In the genomic region with DNA sequence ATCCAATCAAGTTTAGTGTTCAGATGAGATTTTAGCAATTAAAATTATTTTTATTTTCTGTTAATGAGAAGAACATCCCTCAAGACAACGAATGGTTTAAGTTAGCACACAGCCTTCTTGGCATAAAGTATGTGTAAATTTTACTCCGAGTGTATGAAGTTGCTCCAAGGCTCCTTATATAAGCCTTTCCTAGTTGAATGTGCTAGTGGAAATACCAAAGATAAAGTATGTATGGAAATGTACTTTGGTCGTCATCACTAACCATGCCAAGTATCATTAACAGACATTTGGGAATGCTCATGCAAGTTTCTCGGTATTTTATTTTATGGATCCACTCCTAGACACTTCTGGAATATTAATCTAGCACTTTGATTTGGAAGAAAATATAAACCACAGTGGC, we compare ENCODE assay signal across 22 mouse cellular contexts. TPM values are rescaled to one million over a fixed set of nuclear protein-coding genes. Genes with fewer than 3 reads are reported as not detected.
DNase-seq lines count a peak whose midpoint lies in the region; ATAC-seq and TF ChIP-seq lines count a peak whose summit lies in the region.
"Had no signal": no experiment of that assay in that cellular context is flagged by ENCODE, and none has a peak within 500 bp of the region (broad histone marks: within the 10 kb centered on the region; RNA-seq: fewer than 3 reads in every experiment).

No protein-coding gene starts in this region.

- TF ChIP-seq CTCF in heart, postnatal 0 days (IDR thresholded peaks at IDR 0.05; ENCODE audit: low read depth) = no peak

- no peak overlapping the region for H3K9ac ChIP-seq in forebrain, embryonic 14.5 days (ENCODE audit: low read length)
- no peak overlapping the region for H3K9ac ChIP-seq in forebrain, embryonic 13.5 days
- no peak overlapping the region for H3K9ac ChIP-seq in heart, postnatal 0 days (replicated peaks; ENCODE audit: low read depth, low read length)
- no peak overlapping the region for H3K9ac ChIP-seq in heart, embryonic 12.5 days
- no peak overlapping the region for H3K9ac ChIP-seq in limb, embryonic 14.5 days (ENCODE audit: low read depth, low read length, severe bottlenecking)
- H3K9ac ChIP-seq: hindbrain, embryonic 12.5 days; liver, embryonic 15.5 days; lung, embryonic 15.5 days; neural tube, embryonic 12.5 days had no signal

- peak; percentile 1 for DNase-seq in forebrain, embryonic 14.5 days (ENCODE audit: low spot score)
- DNase-seq in heart, postnatal 0 days (ENCODE audit: low spot score) = no peak
- DNase-seq in brain, adult 2 months (ENCODE audit: low read depth, low spot score) = peak; percentile 6
- no peak for DNase-seq in limb, embryonic 14.5 days (ENCODE audit: low spot score)
- no peak for DNase-seq in urinary bladder, postnatal 4 days (ENCODE audit: low spot score in 2 of 2)
- DNase-seq: adrenal gland, postnatal 10 days; cerebellum, adult 8-10 months; kidney, adult 11 months; liver; lung, postnatal 4 days; midbrain, embryonic 14.5 days; spleen, adult 18-20 months; thymus, postnatal 25 days had no signal

- no peaks in the 10 kb centered on the region for H3K27me3 ChIP-seq in forebrain, embryonic 14.5 days (replicated peaks; ENCODE audit: control insufficient read depth, insufficient read depth, low read length)
- no peaks in the 10 kb centered on the region for H3K27me3 ChIP-seq in forebrain, embryonic 13.5 days
- no peaks in the 10 kb centered on the region for H3K27me3 ChIP-seq in heart, postnatal 0 days (ENCODE audit: control insufficient read depth, insufficient read depth, low read length)
- H3K27me3 ChIP-seq in heart, embryonic 12.5 days (replicated peaks) = no peaks in the 10 kb centered on the region
- no peaks in the 10 kb centered on the region for H3K27me3 ChIP-seq in limb, embryonic 14.5 days (ENCODE audit: control insufficient read depth, insufficient read depth, low read length)
- H3K27me3 ChIP-seq: hindbrain, embryonic 12.5 days; liver, embryonic 15.5 days; lung, embryonic 15.5 days; neural tube, embryonic 12.5 days had no signal

- peaks cover 5% of the 10 kb centered on the region; the same call in 1 of the 2 replicates for H3K36me3 ChIP-seq in forebrain, embryonic 14.5 days (ENCODE audit: control insufficient read depth, insufficient read depth, low read length)
- peaks cover 8% of the 10 kb centered on the region; the same call in 1 of the 2 replicates for H3K36me3 ChIP-seq in forebrain, embryonic 13.5 days (ENCODE audit: poor library complexity, severe bottlenecking)
- H3K36me3 ChIP-seq in heart, postnatal 0 days (replicated peaks; ENCODE audit: control insufficient read depth, insufficient read depth, low read length) = no peaks in the 10 kb centered on the region
- H3K36me3 ChIP-seq in heart, embryonic 12.5 days = no peaks in the 10 kb centered on the region
- peaks cover 32% of the 10 kb centered on the region for H3K36me3 ChIP-seq in limb, embryonic 14.5 days (ENCODE audit: control insufficient read depth, insufficient read depth, low read length)
- H3K36me3 ChIP-seq: hindbrain, embryonic 12.5 days; liver, embryonic 15.5 days; lung, embryonic 15.5 days had no signal

- no peak overlapping the region for H3K4me3 ChIP-seq in forebrain, embryonic 14.5 days (ENCODE audit: low read depth, low read length)
- H3K4me3 ChIP-seq in forebrain, embryonic 13.5 days = no peak overlapping the region
- H3K4me3 ChIP-seq in heart, postnatal 0 days (ENCODE audit: low read depth, low read length) = 0 out of 2 replicates have a peak overlapping the region, but pooled peaks have one; percentile 28
- no peak overlapping the region for H3K4me3 ChIP-seq in heart, embryonic 12.5 days
- no peak overlapping the region for H3K4me3 ChIP-seq in limb, embryonic 14.5 days (replicated peaks; ENCODE audit: low read length)
- H3K4me3 ChIP-seq: forebrain, embryonic 10.5 days; hindbrain, embryonic 12.5 days; liver, embryonic 15.5 days; lung, embryonic 15.5 days; neural tube, embryonic 12.5 days had no signal

- TF ChIP-seq POLR2A in limb, embryonic 14.5 days (IDR thresholded peaks at IDR 0.05; ENCODE audit: borderline replicate concordance, extremely low read depth, insufficient read depth, insufficient read length) = no peak

- no peak overlapping the region for H3K27ac ChIP-seq in forebrain, embryonic 14.5 days (ENCODE audit: low read depth, low read length)
- no peak overlapping the region for H3K27ac ChIP-seq in forebrain, embryonic 13.5 days
- no peak overlapping the region for H3K27ac ChIP-seq in heart, postnatal 0 days (ENCODE audit: low read depth)
- H3K27ac ChIP-seq in heart, embryonic 12.5 days (ENCODE audit: poor library complexity, severe bottlenecking) = no peak overlapping the region
- H3K27ac ChIP-seq in limb, embryonic 14.5 days (replicated peaks; ENCODE audit: low read depth, low read length) = no peak overlapping the region
- H3K27ac ChIP-seq: forebrain, embryonic 10.5 days; hindbrain, embryonic 12.5 days; liver, embryonic 15.5 days; lung, embryonic 15.5 days; neural tube, embryonic 12.5 days had no signal

- H3K9me3 ChIP-seq in forebrain, embryonic 14.5 days (replicated peaks; ENCODE audit: control insufficient read depth, low read length) = no peaks in the 10 kb centered on the region
- H3K9me3 ChIP-seq in forebrain, embryonic 13.5 days (replicated peaks) = no peaks in the 10 kb centered on the region
- no peaks in the 10 kb centered on the region for H3K9me3 ChIP-seq in heart, postnatal 0 days (replicated peaks; ENCODE audit: control insufficient read depth, low read length)
- H3K9me3 ChIP-seq in heart, embryonic 12.5 days (replicated peaks) = no peaks in the 10 kb centered on the region
- H3K9me3 ChIP-seq in limb, embryonic 14.5 days (ENCODE audit: control insufficient read depth, low read length) = no peaks in the 10 kb centered on the region
- H3K9me3 ChIP-seq: forebrain, embryonic 10.5 days; hindbrain, embryonic 12.5 days; liver, embryonic 15.5 days; lung, embryonic 15.5 days; neural tube, embryonic 12.5 days had no signal

- no peak overlapping the region for H3K4me2 ChIP-seq in forebrain, embryonic 14.5 days (ENCODE audit: low read length)
- no peak overlapping the region for H3K4me2 ChIP-seq in forebrain, embryonic 13.5 days
- no peak overlapping the region for H3K4me2 ChIP-seq in heart, postnatal 0 days (ENCODE audit: low read depth, low read length)
- no peak overlapping the region for H3K4me2 ChIP-seq in heart, embryonic 12.5 days
- H3K4me2 ChIP-seq in limb, embryonic 14.5 days (replicated peaks; ENCODE audit: low read depth, low read length, severe bottlenecking) = no peak overlapping the region
- H3K4me2 ChIP-seq: hindbrain, embryonic 12.5 days; liver, embryonic 15.5 days; lung, embryonic 15.5 days had no signal

- ATAC-seq in forebrain, embryonic 14.5 days = no peak
- ATAC-seq in forebrain, embryonic 13.5 days = no peak
- no peak for ATAC-seq in heart, postnatal 0 days (ENCODE audit: insufficient read depth, low read depth)
- no peak for ATAC-seq in heart, embryonic 12.5 days (ENCODE audit: insufficient number of reproducible peaks, low FRiP score)
- peak; percentile 75 for ATAC-seq in limb, embryonic 14.5 days (ENCODE audit: low FRiP score, low read depth)

- no peak for TF ChIP-seq EP300 in heart, postnatal 0 days (IDR thresholded peaks at IDR 0.05; ENCODE audit: low read depth)

- WGBS in forebrain, embryonic 14.5 days = 90% methylated on average over 4 of the region's 4 CpGs
- WGBS in forebrain, embryonic 13.5 days = 87% methylated on average over 4 of the region's 4 CpGs
- 46% methylated on average over 4 of the region's 4 CpGs for WGBS in heart, postnatal 0 days
- 59% methylated on average over 4 of the region's 4 CpGs for WGBS in heart, embryonic 12.5 days
- 50% methylated on average over 4 of the region's 4 CpGs for WGBS in limb, embryonic 14.5 days

- H3K4me1 ChIP-seq in forebrain, embryonic 14.5 days (ENCODE audit: control insufficient read depth, insufficient read depth, low read length) = no peaks in the 10 kb centered on the region
- H3K4me1 ChIP-seq in forebrain, embryonic 13.5 days = 0 out of 2 replicates have a peak, but pooled peaks cover 9% of the 10 kb centered on the region
- H3K4me1 ChIP-seq in heart, postnatal 0 days (ENCODE audit: control insufficient read depth, insufficient read depth) = no peaks in the 10 kb centered on the region
- peaks cover 5% of the 10 kb centered on the region; the same call in 1 of the 2 replicates for H3K4me1 ChIP-seq in heart, embryonic 12.5 days (replicated peaks)
- H3K4me1 ChIP-seq in limb, embryonic 14.5 days (ENCODE audit: control insufficient read depth, insufficient read depth, low read length) = 0 out of 2 replicates have a peak, but pooled peaks cover 2% of the 10 kb centered on the region
- H3K4me1 ChIP-seq: forebrain, embryonic 10.5 days; hindbrain, embryonic 12.5 days; liver, embryonic 15.5 days; lung, embryonic 15.5 days; neural tube, embryonic 12.5 days had no signal

RNA-seq across cellular contexts. Expression of a gene that starts 34.8 kb away (rescaled TPM):
- 4.5 and 7.2 TPM in 2 replicates for polyA plus RNA-seq in forebrain, embryonic 14.5 days (2014; fragmentation: Nextera tagmentation; extraction: Ambion mirVana)
- polyA plus RNA-seq in forebrain, embryonic 13.5 days (2015; fragmentation: Nextera tagmentation; extraction: Ambion mirVana) = 8.8 and 9.3 TPM in 2 replicates
- 1.4 and 7.1 TPM in 2 replicates for total RNA-seq in heart, postnatal 0 days (2014; rRNA removed; ENCODE audit: low replicate concordance)
- 2.4 and 2.5 TPM in 2 replicates for polyA plus RNA-seq in heart, postnatal 0 days (2015; fragmentation: Nextera tagmentation; extraction: Ambion mirVana)
- polyA plus RNA-seq in heart, embryonic 12.5 days (2016; fragmentation: Nextera tagmentation; extraction: Ambion mirVana) = 7.7 and 7.9 TPM in 2 replicates
- polyA plus RNA-seq in limb, embryonic 14.5 days (2012; rRNA removed) = 208 and 275 TPM in 2 replicates
- 167 and 172 TPM in 2 replicates for polyA plus RNA-seq in limb, embryonic 14.5 days (2014; fragmentation: Nextera tagmentation; extraction: Ambion mirVana)
- total RNA-seq: granulocyte monocyte progenitor cell, adult 5-6 weeks; megakaryocyte-erythroid progenitor cell, adult 5-6 weeks had no signal

Comparison
In these comparisons a context has a peak if more than half of its experiments do, and no peak if none do; other contexts are left out.
1. DNase-seq: peak in forebrain, embryonic 14.5 days (single experiment) and brain, adult 2 months (single experiment); none in heart, postnatal 0 days (single experiment), limb, embryonic 14.5 days (single experiment) and urinary bladder, postnatal 4 days (0 of 2).
2. RNA of a gene that starts 34.8 kb away (polyA plus RNA-seq): 167 to 275 TPM in limb, embryonic 14.5 days; 8.8 to 9.3 TPM in forebrain, embryonic 13.5 days, 7.7 to 7.9 TPM in heart, embryonic 12.5 days, 4.5 to 7.2 TPM in forebrain, embryonic 14.5 days and 2.4 to 2.5 TPM in heart, postnatal 0 days; every median in the first group is over 10 times any median in the second.